Mouse (Mus musculus) heart, adult 9 months (tissue): ENCODE measurements around the gene Enox1.

ENCODE experiments used
- DNase-seq, 2 experiments: peaks; one replicate each; pipeline ENCODE4 v3.0.0; 2022; ENCODE audit warnings: low spot score in 2 of 2

Enox1 gene

DNA sequence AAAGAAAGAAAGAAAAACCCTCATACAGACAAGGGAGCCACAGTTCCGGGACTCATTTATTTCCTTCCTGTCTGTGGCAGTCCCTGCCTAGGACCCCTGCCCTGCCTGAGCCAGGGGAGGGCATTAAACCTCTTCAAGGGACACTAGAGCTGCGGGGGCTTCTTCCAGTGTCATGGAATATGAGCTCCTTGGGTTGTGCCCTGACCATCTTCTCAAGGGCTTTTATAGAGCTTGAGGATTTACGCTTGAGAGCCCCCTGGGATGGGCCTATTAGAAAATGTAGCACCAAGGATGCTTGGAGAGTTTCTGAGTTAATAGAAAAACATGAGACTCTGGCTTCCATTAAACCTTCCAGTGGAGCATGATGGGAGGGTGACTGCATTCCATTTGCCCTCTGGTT lies 39.7 kb downstream of the Enox1 start:
- no peak for DNase-seq

DNA sequence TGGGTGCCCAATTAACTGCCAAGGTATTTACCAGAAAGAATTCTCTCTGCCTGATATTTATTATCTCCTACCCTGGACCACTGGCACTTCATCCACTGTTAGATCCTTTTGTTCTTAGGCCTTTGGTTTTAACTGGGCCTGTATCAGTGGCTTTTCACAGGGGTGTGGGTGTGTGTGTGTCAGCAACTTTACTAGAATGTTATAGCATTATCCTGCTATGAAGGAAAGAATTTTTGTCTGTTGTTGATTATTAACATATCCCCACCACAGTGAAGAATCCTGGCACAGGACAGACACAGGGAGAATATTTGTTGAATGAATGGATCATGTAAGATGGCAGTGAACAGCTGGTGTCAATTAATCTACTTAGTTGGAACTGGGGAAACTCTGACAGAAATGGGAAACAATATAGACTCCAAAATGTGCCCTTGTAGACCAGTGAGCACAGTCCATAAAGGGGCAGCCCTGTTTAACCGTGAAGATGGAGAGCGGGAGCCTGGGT lies 40.9 kb downstream of the Enox1 start:
- DNase-seq, result no peak

DNA sequence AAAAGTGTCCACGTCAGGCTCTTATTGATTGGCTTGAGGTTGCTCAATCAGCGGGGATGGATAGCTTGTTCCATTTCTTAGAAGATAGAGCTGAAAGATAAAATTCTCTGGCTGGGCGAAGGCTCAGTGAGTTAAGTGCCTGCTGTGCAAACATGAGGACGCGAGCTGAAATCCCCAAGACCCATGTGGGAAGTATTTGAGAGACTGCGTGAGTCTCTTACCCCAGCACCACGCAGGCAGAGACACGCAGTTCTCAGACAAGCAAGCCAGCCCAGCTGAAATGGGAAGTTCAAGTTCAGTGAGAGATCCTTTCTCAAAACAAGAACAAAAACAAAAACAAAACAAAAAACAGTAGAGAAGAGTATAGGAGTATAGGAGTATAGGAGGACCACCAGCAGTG lies 54.3 kb downstream of the Enox1 start:
- no peak for DNase-seq

DNA sequence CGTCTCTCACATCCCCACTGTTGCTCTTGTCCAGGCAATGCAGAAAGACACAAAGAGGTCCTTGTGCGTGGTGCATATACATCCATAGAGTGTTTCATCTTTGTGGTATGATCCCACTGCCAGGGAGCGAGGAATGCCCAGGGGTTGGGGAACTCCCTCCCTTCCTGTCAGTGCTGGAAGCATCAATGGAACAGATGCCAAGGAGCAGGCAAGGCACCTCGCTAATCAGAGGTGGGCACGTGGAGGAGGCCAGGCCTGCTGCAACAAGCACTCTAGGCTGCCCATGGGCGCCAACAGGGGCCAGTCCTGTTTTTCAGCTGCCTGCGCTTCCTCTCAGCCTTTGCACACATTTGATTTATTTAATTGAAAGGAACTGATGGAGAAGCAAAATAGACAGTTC lies 56.6 kb downstream of the Enox1 start:
- no peak for DNase-seq

DNA sequence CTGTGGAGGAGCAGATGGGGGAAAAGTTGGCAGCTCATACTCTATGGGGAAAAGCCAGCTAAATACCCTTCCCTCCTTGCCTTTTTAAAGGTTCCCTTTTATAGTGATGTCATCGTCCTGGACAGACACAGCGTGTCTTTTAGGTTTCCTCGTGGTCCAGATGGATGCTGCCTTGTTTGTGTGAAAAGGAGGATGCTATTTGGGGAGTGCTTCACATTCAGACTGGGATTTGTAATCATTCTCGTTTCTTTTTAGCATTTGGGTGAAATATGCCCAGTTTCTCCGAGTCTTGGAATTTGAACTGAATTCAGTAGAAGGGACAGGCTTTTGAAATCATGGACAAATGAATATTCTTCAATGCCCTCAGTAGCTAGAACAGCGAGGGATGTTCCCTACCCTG lies 58.3 kb downstream of the Enox1 start:
- DNase-seq, result no peak

DNA sequence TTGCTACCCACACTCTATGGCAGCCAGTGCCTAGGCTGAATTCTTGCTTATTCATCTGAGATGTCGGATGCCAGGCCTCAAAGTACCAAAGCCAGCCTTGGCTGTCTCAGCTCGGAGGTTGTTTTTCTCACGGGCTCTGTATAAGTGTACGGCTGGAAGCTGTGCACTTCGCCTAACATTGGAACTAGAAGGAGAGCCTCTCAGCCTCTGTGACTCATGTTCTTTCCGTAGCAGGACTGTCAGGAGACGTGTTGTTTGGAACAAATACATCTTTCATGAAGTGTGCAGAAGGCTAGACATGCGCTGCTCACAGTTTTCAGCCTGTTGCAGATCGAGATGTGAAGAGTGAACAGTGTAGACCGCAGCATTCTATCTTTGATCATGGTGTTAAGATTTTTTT lies 68.8 kb downstream of the Enox1 start:
- DNase-seq, result no peak

DNA sequence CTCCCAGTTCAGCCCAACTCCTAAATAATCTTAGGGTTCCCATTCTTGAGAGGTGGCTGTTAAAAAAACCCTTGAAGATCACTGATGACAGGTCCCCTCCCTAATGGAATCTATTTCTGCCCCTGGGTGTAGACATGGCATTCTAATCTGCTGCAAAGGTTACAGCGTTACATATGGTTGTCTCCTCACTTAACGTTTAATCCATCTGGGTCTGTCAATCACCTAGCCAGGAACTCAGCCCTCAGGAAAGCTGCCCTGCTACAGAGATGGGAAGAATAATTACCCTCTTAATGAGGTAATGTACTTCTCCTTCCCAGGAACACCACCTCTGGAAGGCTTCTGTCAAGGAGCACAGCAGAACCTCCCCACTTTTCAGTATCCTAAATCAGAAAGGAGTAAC lies 82.2 kb downstream of the Enox1 start:
- no peak for DNase-seq

DNA sequence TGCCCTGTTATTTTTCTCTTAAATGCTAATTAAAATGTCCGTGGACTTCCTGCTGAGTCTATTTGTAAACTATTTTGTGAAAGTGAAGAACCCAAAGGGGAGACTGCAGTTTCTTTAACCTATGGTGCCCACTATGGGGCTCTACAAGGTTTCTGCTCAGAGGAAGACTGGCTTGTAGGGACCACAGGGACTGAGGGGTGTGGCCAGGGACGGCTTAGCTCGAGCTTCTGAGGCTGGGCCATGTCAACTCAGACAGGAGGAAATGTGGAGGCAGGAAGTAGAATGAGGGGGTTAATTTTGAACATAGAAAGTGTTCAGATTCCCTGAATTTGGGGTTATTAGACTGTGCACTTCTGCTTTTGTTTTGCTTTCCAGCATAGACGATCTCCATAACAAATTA lies 82.8 kb downstream of the Enox1 start:
- no peak for DNase-seq

DNA sequence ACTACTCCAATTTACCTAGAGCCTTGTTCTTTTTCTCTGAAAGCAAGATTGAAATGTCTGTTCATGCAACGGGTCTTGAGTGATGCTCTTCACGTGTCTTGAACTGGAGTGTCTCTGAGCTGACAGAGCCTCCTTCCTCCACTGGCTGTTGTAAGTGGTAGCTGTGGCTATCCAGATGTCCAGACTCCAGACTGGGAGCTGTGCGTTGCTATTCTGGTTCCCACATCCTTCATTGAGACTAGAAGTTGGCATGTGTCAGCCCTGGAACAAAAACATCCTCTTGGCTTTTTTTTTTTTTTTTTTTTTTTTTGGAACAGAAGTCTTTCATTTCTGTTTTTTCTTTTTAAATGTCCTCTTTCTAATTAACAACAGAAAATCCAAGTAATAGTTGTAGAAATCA lies 90.4 kb downstream of the Enox1 start:
- DNase-seq, result peak in 1 of 2 experiments; percentile 25

DNA sequence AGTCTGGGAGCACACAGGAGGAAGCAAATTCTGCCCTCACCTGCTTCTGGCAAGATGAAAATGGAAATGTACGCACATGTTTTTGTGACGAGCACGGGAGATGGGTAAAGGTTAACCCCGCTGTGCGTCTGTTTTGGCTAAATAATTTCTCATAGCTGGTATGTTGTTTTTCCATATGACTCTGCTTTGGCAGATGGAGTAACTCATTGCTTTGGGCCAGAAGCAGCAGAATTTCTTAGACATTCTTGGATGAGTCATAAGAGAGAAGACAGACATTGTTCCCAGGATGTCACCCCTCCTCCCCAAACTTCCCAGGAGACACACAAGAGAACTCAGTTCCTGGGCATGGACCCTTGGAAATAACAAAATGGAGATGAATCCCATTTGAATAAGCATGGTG lies 91.9 kb downstream of the Enox1 start:
- DNase-seq, result no peak

DNA sequence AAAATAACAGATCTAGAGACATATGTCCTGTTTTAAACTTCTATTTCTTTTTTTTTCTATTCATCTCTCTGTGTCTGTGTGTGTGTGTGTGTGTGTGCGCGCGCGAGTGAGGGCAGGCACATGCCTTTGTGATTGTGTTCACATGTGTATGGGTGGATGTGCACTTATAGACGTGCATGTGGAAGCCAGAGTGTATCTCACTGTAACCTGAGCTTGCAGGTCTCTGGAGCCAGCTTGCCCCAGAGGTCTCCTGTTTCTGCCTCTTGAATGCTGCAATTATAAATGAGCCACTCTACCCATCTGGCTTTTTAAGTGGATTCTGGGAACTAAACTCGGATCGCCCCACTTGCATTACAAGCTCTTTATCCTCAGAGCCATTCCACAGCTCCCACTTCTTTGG lies 92.4 kb downstream of the Enox1 start:
- DNase-seq, result no peak

DNA sequence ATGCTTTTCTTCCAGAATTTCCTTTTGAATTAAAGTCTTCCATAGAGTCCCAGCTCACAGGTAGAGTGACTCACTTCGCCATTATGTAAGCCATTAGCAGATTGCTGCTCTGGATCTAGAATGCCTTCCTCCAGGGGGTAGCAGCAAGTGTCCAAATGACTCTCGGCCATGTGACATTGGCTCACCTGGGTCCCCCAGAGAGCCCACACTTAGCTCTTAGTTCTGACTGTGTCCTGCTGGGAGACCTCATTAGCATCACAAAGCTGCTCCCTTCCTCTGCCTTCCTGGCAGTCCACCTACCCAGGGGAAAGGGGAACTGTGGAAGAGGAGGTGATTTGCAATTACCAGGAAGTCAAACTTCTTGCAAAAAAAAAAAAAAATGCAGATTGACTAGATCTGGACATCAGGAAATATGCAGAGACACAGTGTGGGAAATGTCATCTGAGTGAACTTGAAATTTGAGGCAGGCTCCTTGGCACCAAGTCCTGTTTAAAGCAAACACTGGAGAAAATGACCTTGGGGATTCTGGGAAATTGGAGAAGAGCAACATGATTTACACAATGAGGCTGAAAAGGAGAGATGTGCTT lies 94.2 kb downstream of the Enox1 start:
- DNase-seq, result no peak

DNA sequence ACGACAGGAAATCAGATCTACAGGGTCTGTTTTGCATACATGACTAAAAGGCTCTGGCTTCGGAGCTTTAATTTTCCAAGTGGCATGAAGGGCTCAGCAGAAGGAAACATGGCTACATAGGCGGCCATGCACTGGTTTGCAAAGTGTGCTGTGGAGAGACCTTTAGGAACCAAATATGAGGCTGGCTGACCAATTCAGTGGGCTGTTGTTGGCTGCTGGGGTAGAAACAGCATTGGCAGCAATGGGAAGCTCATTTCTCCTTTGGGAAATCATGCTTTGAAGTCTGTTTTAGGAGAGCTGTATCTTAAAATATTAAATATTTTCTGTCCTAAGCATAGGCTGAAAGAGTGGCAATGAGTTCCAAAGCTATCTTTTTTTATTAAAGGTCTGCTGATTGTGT lies 98.6 kb downstream of the Enox1 start:
- no peak for DNase-seq

DNA sequence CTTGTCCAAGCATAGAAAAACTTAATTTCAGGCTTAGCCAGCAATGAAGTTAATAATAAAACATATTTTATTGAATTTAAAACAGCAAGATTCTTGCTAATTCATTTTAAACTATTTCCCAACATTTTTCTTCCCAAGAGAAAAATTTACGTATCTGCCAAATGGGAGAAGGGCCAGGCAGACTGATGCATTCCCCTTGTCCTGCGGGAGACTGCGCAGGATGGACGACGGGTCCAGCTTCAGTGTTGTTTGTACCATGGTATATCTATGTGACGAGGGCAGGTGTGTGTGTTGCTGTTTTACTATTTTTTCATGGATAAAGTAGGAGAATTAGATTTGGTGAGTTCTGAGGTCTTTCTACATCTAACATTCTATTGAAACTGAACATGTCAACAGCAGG lies 99.1 kb downstream of the Enox1 start:
- peak; percentile 5 to 34 for DNase-seq

DNA sequence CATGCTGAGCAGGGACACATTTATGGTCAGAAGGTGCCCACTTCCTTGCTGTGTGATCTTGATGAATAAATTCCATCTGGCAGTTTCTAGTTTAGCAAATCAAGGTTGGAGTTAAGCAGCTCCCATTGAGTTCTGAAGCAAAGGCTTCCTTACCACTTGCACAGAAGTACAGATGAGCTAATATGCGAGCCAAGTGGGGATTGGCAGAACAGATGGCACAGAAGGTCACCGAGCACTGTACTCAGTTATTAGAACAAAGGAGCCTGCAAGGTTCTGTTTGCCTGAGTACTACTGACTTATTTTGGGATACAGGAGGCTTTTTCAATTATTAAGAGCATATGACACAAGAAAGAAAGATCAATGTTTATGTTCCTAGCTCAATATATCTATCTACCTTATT lies 100.4 kb downstream of the Enox1 start:
- DNase-seq, result no peak

DNA sequence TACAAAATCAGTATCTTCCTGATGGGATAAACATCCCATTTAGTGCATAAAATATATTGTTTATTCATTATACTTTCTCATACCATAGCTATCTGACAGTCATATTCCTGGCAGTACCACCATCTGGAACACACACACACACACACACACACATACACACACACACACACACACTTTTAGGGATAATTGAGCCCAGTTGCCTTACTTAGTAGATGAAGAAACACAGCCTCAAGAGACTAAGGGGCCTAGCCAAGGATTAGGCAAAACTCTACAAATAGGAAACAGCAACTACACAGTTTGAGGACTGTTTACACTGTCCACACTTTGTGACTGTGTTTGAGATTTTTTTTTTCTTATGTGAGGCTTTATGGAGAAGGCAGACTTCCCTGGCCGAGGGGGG lies 100.9 kb downstream of the Enox1 start:
- DNase-seq, result peak; percentile 19 to 28

DNA sequence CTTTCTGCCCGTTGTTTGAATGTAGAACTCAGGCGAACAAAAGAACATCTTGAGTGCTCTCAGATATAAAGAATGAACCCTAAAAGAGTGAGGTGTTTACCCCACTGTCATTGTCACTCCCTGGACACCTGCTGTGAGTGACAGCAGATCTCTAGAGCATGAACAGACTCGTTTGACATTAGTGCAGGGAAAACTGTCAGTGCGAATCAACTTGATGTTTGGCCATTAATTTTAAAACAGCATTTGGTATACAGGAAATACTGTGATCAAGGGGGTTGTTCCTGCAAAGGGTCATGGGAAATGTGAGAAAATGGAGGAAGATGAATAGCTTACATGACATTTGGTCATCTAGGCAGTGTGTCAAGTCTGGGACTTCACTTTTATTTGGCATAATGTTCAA lies 101.6 kb downstream of the Enox1 start:
- no peak for DNase-seq

DNA sequence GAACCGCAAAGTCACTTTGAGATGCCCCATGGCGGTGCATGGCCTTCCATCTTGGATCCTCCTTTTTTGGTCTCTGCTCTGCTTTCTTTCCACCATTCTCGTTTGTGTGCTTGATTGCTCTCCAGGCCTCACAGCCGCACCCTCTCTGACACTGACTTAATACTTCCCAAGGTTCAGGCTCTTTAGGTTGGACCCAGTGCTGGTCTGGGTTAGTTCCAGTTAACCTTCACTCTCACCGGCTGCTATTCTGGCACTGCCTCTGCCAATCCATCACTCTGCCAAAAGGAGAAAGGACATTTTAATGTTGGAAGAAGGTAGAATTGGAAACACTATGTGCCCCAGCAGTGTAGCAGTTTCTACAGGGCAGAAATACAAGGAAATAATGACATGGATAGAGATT lies 103.1 kb downstream of the Enox1 start:
- no peak for DNase-seq

DNA sequence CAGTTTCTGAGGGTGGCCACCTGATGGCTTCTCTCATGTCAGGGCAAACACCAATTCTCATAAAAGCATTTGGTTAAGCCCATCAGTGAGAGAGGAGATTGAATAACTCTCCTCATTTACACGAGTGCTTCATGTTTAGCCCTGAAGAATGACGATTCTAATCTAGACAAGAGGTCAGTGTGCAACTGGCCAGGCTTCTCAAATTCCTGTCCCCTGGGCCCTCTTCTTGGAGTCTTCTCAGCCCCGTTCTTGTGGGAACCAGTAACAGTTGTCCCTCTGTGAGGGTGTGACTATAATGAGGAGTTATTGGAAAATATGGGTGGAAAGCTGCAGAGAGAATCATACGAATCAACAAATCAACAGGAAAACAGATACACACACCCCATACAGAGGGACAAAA lies 103.5 kb downstream of the Enox1 start:
- DNase-seq, result peak; percentile 41 to 50

DNA sequence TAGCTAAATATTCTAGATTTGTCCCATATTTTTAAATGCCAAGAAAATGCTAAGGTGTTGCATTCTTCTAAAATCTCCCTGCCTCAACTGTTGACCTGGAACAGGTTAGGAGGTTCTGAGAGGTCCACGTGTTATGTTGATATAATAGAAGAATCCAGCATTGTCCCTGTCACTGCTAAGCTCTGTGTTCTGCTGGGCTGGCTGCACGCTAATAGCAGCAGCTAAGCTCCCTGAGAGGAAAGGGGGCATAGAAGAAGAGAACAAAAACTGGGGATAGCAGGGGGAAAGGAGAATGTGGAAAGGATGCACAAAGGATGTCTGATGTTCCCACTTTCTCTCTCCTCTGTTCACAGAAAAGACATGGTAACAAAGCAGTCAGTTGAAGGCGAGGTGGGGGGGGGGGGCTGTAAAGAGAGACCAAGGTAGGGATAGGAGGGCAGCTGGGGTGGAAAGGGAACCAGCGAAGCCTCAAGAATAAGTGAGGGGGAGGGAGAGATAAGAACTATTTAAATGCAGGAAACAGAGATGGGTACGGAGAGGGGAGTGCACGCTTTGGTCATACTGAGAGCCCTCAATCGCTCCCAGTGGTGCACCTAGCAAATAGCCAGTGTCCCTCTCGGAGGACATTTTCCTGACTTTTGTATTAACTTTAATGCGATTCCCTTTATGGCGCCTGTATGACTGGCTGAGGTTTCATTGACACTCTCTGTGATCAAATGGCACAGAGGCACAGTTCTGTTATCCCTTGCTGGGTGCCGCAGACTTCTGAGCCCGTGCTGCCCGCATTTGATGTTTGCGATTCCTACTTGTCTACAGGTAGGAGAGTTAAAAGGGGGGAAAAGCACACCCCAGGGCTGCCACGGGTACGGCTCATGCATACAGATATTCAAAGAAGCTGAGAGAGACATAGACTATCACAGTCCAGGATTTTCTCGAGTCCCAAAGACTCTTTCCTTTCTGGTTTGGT lies 110.5 kb downstream of the Enox1 start:
- DNase-seq, result no peak

DNA sequence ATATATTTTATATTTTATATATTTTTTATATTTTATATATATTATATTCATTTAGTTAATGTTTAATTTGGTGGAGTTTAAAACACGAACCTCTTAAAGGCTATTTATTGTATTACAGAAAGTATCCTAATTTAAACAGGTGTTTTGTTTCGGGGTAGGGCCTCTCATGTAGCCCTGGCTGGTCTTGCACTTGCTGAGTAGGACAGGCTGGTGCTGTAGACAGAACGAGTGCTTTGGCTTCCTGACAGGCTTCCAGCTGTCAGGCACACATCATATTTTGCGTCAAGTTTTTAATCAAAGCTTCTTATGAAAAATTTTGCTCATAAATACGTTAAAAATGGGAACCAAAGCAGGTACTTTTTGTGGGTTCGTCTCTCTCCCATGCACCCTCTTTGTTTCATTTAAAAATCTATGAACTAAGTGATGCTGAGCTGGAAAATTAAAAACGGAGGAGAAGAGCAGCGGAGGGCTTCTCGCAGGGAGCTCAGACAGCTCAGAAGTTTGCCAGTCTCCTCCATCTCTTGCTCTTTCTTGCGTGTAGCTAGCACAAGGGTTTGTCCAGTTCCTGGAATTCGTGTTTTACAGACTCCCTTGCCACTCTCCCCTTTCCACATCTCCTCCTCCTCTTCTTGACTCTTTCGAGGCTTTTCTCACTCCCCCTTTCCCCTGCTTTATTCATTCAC lies 115.8 kb downstream of the Enox1 start:
- no peak for DNase-seq

DNA sequence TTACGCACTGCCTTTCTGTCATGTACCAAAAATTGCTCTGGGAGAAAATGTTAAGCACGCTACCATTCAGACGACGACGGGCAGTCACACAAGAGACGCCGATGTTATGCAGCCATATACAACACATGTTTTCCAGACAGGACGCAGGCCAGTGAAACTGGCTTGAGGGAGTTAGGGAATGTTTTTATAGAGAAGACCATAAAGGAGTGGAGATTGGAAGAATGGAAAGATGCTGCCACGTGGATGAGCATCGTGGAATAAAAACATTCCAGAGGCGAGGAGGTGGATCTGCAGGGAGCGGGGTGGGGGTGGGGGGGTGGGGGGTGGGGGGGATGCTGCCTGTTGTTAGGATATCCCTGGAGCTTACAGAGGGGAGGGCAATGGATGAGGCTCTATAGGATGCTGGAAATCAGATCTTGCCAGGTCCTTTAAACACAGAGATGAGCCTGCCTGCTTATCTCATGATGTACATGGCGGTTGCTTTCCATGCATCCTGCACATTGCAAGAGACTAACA lies 116.4 kb downstream of the Enox1 start:
- DNase-seq, result no peak
